Mouse (Mus musculus) hindbrain, embryonic 12.5 days (tissue): ENCODE results near the gene Pqlc2. TPM values are rescaled to one million over a fixed set of nuclear protein-coding genes. Genes with fewer than 3 reads are reported as not detected.

Experiments used
- ATAC-seq: fragments of 200-750 bp; cut with Nextera tagmentation; 2 replicates; pipeline ENCODE4 v1.8.0; 2017; ENCODE audit warnings: moderate TSS enrichment; ENCODE audit not compliant: low FRiP score
- H3K27ac ChIP-seq: fragments of 300-500 bp; sonication (generic); 2 replicates; pipeline ENCODE4 v1.5.1; 2016; ENCODE audit warnings: mild to moderate bottlenecking
- H3K27me3 ChIP-seq: fragments of 300-500 bp; sonication (generic); 2 replicates; pipeline ENCODE4 v1.6.1; 2016; ENCODE audit warnings: mild to moderate bottlenecking
- H3K36me3 ChIP-seq: fragments of 300-500 bp; sonication (generic); 2 replicates; pipeline ENCODE4 v1.6.1; 2016; ENCODE audit warnings: mild to moderate bottlenecking
- H3K4me1 ChIP-seq: fragments of 300-500 bp; sonication (generic); 2 replicates; pipeline ENCODE4 v1.6.1; 2016
- H3K4me2 ChIP-seq: fragments of 300-500 bp; sonication (generic); replicated peaks from 2 replicates; pipeline ENCODE4 v1.6.1; 2016; ENCODE audit warnings: mild to moderate bottlenecking
- H3K4me3 ChIP-seq: fragments of 300-500 bp; sonication (generic); 2 replicates; pipeline ENCODE4 v1.5.1; 2016; ENCODE audit warnings: mild to moderate bottlenecking
- H3K9ac ChIP-seq: fragments of 300-500 bp; sonication (generic); 2 replicates; pipeline ENCODE4 v1.6.1; 2016; ENCODE audit warnings: mild to moderate bottlenecking, moderate library complexity
- H3K9me3 ChIP-seq: fragments of 300-500 bp; sonication (generic); replicated peaks from 2 replicates; pipeline ENCODE4 v1.6.1; 2016; ENCODE audit warnings: mild to moderate bottlenecking
- WGBS: fragments of 180-500 bp; shearing (Covaris S2); methylation state at CpG from one replicate; pipeline ENCODE4 v1.1.7; 2016; 5-methylcytosine and 5-hydroxymethylcytosine counted together
- polyA plus RNA-seq: library from polyadenylated mRNA; unstranded; fragments of >200 nt; fragmentation: Nextera tagmentation; extraction: Ambion mirVana; gene quantifications from 2 replicates; pipeline ENCODE4 v1.2.1, GENCODE M21; 2016

Pqlc2 gene
- polyA plus RNA-seq, 1 experiment from 2014 or later = 14.8 TPM

GRCm38 (mm10) chr4:139298671-139299366, 11.7 kb downstream of the Pqlc2 start:
- 0 out of 2 replicates have a peak, but pooled peaks cover 3% of the 10 kb centered on the region for H3K4me1 ChIP-seq
- H3K4me3 ChIP-seq = no peak overlapping the region
- no peak overlapping the region for H3K4me2 ChIP-seq
- no peak overlapping the region for H3K27ac ChIP-seq
- no peak for ATAC-seq
- peaks cover 38% of the 10 kb centered on the region for H3K36me3 ChIP-seq
- H3K27me3 ChIP-seq = no peaks in the 10 kb centered on the region
- no peak overlapping the region for H3K9ac ChIP-seq
- no peaks in the 10 kb centered on the region for H3K9me3 ChIP-seq
- WGBS = 90% methylated on average over 12 of the region's 12 CpGs

- ATAC-seq = no peak
- H3K36me3 ChIP-seq = peaks cover 38% of the 10 kb centered on the region
These were observed 12.9 kb downstream of the Pqlc2 start for GRCm38 (mm10) chr4:139297566-139297965.

GRCm38 (mm10) chr4:139292038-139292437, 18.5 kb downstream of the Pqlc2 start:
- WGBS = 94% methylated on average over 5 of the region's 5 CpGs
- Histone ChIP-seq H3K9me3 (no peaks in the 10 kb centered on the region), H3K9ac (no peak overlapping the region), H3K27me3 (no peaks in the 10 kb centered on the region), H3K4me2 (no peak overlapping the region), H3K36me3 (peaks cover 40% of the 10 kb centered on the region), H3K4me3 (no peak overlapping the region), H3K4me1 (0 out of 2 replicates have a peak, but pooled peaks cover 7% of the 10 kb centered on the region), H3K27ac (no peak overlapping the region)
- ATAC-seq = no peak

More at GRCm38 (mm10) chr4:139297566-139297965, 12.9 kb downstream of the Pqlc2 start:
- Histone ChIP-seq H3K4me3 (no peak overlapping the region), H3K4me1 (0 out of 2 replicates have a peak, but pooled peaks cover 3% of the 10 kb centered on the region), H3K9ac (no peak overlapping the region), H3K9me3 (no peaks in the 10 kb centered on the region), H3K27ac (no peak overlapping the region), H3K4me2 (no peak overlapping the region), H3K27me3 (no peaks in the 10 kb centered on the region)
- 89% methylated on average over 4 of the region's 4 CpGs for WGBS

- WGBS = 89% methylated on average over 16 of the region's 16 CpGs
- H3K4me1 ChIP-seq = 0 out of 2 replicates have a peak, but pooled peaks cover 4% of the 10 kb centered on the region
- no peaks in the 10 kb centered on the region for H3K27me3 ChIP-seq
- no peak overlapping the region for H3K27ac ChIP-seq
- no peak overlapping the region for H3K9ac ChIP-seq
- H3K4me3 ChIP-seq = no peak overlapping the region
- no peaks in the 10 kb centered on the region for H3K9me3 ChIP-seq
- H3K36me3 ChIP-seq = peaks cover 43% of the 10 kb centered on the region
- ATAC-seq = no peak
- H3K4me2 ChIP-seq = no peak overlapping the region
These were observed 19.4 kb downstream of the Pqlc2 start for GRCm38 (mm10) chr4:139291099-139291498.

GRCm38 (mm10) chr4:139289017-139289416, 21.5 kb downstream of the Pqlc2 start:
- 65% methylated on average over 10 of the region's 10 CpGs for WGBS
- no peak overlapping the region for H3K9ac ChIP-seq
- ATAC-seq = no peak
- no peaks in the 10 kb centered on the region for H3K9me3 ChIP-seq
- 0 out of 2 replicates have a peak overlapping the region, but pooled peaks have one; percentile 40 for H3K27ac ChIP-seq
- H3K27me3 ChIP-seq = no peaks in the 10 kb centered on the region
- H3K4me3 ChIP-seq = no peak overlapping the region
- no peak overlapping the region for H3K4me2 ChIP-seq
- H3K4me1 ChIP-seq = peaks cover 4% of the 10 kb centered on the region; the same call in 1 of the 2 replicates
- H3K36me3 ChIP-seq = peaks cover 53% of the 10 kb centered on the region

- Histone ChIP-seq H3K9me3 (no peaks in the 10 kb centered on the region), H3K27ac (0 out of 2 replicates have a peak overlapping the region, but pooled peaks have one; percentile 12), H3K27me3 (no peaks in the 10 kb centered on the region), H3K4me3 (no peak overlapping the region), H3K4me2 (no peak overlapping the region), H3K4me1 (peaks cover 11% of the 10 kb centered on the region; the same call in 1 of the 2 replicates), H3K9ac (no peak overlapping the region; the same call in 1 of the 2 replicates), H3K36me3 (peaks cover 69% of the 10 kb centered on the region)
- WGBS = 83% methylated on average over 18 of the region's 18 CpGs
- ATAC-seq = no peak
These were observed 23.2 kb downstream of the Pqlc2 start for GRCm38 (mm10) chr4:139287122-139287863.

- H3K4me1 ChIP-seq = peaks cover 14% of the 10 kb centered on the region; the same call in 1 of the 2 replicates
- no peak overlapping the region for H3K4me2 ChIP-seq
- 90% methylated on average over 5 of the region's 5 CpGs for WGBS
- no peaks in the 10 kb centered on the region for H3K27me3 ChIP-seq
- peaks cover 74% of the 10 kb centered on the region for H3K36me3 ChIP-seq
- ATAC-seq = no peak
- no peak overlapping the region for H3K4me3 ChIP-seq
- no peak overlapping the region for H3K9ac ChIP-seq
- no peak overlapping the region for H3K27ac ChIP-seq
- H3K9me3 ChIP-seq = no peaks in the 10 kb centered on the region
These were observed 24.3 kb downstream of the Pqlc2 start for GRCm38 (mm10) chr4:139286234-139286633.

GRCm38 (mm10) chr4:139284877-139285276, 25.6 kb downstream of the Pqlc2 start:
- Histone ChIP-seq H3K27me3 (no peaks in the 10 kb centered on the region), H3K9me3 (no peaks in the 10 kb centered on the region), H3K4me2 (no peak overlapping the region), H3K36me3 (peaks cover 74% of the 10 kb centered on the region), H3K9ac (no peak overlapping the region), H3K27ac (no peak overlapping the region), H3K4me3 (no peak overlapping the region), H3K4me1 (peaks cover 14% of the 10 kb centered on the region; the same call in 1 of the 2 replicates)
- no peak for ATAC-seq
- 73% methylated on average over 14 of the region's 15 CpGs for whole genome bisulfite sequencing

- no peak overlapping the region for H3K4me2 ChIP-seq
- H3K4me3 ChIP-seq = no peak overlapping the region
- WGBS = 43% methylated on average over 6 of the region's 6 CpGs
- no peaks in the 10 kb centered on the region for H3K27me3 ChIP-seq
- peaks cover 10% of the 10 kb centered on the region; the same call in 1 of the 2 replicates for H3K4me1 ChIP-seq
- H3K27ac ChIP-seq = peak overlapping the region; percentile 57; the same call in 1 of the 2 replicates
- no peaks in the 10 kb centered on the region for H3K9me3 ChIP-seq
- H3K36me3 ChIP-seq = peaks cover 62% of the 10 kb centered on the region
- no peak for ATAC-seq
- H3K9ac ChIP-seq = no peak overlapping the region
These were observed 27.5 kb downstream of the Pqlc2 start for GRCm38 (mm10) chr4:139282955-139283417.

- no peak overlapping the region for H3K4me3 ChIP-seq
- no peaks in the 10 kb centered on the region for H3K27me3 ChIP-seq
- H3K27ac ChIP-seq = no peak overlapping the region
- no peak overlapping the region for H3K9ac ChIP-seq
- H3K36me3 ChIP-seq = peaks cover 51% of the 10 kb centered on the region
- no peak overlapping the region for H3K4me2 ChIP-seq
- 82% methylated on average over 16 of the region's 16 CpGs for WGBS
- ATAC-seq = no peak
- H3K4me1 ChIP-seq = peaks cover 10% of the 10 kb centered on the region; the same call in 1 of the 2 replicates
- no peaks in the 10 kb centered on the region for H3K9me3 ChIP-seq
These were observed 28.6 kb downstream of the Pqlc2 start for GRCm38 (mm10) chr4:139281791-139282345.

GRCm38 (mm10) chr4:139280530-139280929, 30.0 kb downstream of the Pqlc2 start:
- ATAC-seq = no peak

GRCm38 (mm10) chr4:139276411-139276810, 34.1 kb downstream of the Pqlc2 start:
- Histone ChIP-seq H3K9ac (no peak overlapping the region), H3K9me3 (no peaks in the 10 kb centered on the region), H3K4me3 (no peak overlapping the region), H3K27me3 (no peaks in the 10 kb centered on the region), H3K4me2 (no peak overlapping the region), H3K36me3 (peaks cover 20% of the 10 kb centered on the region), H3K4me1 (peaks cover 3% of the 10 kb centered on the region; the same call in 1 of the 2 replicates), H3K27ac (no peak overlapping the region)
- WGBS = 88% methylated on average over 7 of the region's 7 CpGs
- no peak for ATAC-seq

More at GRCm38 (mm10) chr4:139280530-139280929, 30.0 kb downstream of the Pqlc2 start:
- H3K27ac ChIP-seq = no peak overlapping the region
- H3K9me3 ChIP-seq = no peaks in the 10 kb centered on the region
- H3K36me3 ChIP-seq = peaks cover 51% of the 10 kb centered on the region
- 88% methylated on average over 12 of the region's 12 CpGs for WGBS
- no peak overlapping the region for H3K4me2 ChIP-seq
- no peak overlapping the region for H3K4me3 ChIP-seq
- H3K9ac ChIP-seq = no peak overlapping the region
- no peaks in the 10 kb centered on the region for H3K27me3 ChIP-seq
- H3K4me1 ChIP-seq = peaks cover 14% of the 10 kb centered on the region
